Mouse (Mus musculus) limb, embryonic 14.5 days (tissue): ENCODE data around the gene Nfkbia. TPM values are rescaled to one million over a fixed set of nuclear protein-coding genes. Genes with fewer than 3 reads are reported as not detected.
A peak's percentile ranks its signal among the peaks of the same experiment; 100 is the strongest.

Experiments
- ATAC-seq: fragments of 200-750 bp; cut with Nextera tagmentation; 2 replicates; pipeline ENCODE4 v1.8.0; 2017; ENCODE audit warnings: low read depth, moderate number of reproducible peaks, moderate TSS enrichment; ENCODE audit not compliant: low FRiP score
- DNase-seq: peaks from one replicate; pipeline ENCODE4 v3.0.0-alpha.2; 2015; ENCODE audit warnings: low spot score
- H3K27ac ChIP-seq: fragments of 300-500 bp; sonication (generic); replicated peaks from 2 replicates; pipeline ENCODE4 v1.5.1; 2014; ENCODE audit warnings: low read depth, mild to moderate bottlenecking, low read length, moderate library complexity, mixed read lengths
- H3K27me3 ChIP-seq: fragments of 300-500 bp; sonication (generic); 2 replicates; pipeline ENCODE4 v1.6.1; 2014; ENCODE audit warnings: low read length, mixed read lengths; ENCODE audit not compliant: control insufficient read depth, insufficient read depth
- H3K36me3 ChIP-seq: fragments of 300-500 bp; sonication (generic); 2 replicates; pipeline ENCODE4 v1.6.1; 2014; ENCODE audit warnings: mild to moderate bottlenecking, low read length, moderate library complexity, mixed read lengths; ENCODE audit not compliant: control insufficient read depth, insufficient read depth
- H3K4me1 ChIP-seq: fragments of 300-500 bp; sonication (generic); 2 replicates; pipeline ENCODE4 v1.6.1; 2014; ENCODE audit warnings: antibody characterized with exemption, low read length, mixed read lengths; ENCODE audit not compliant: control insufficient read depth, insufficient read depth
- H3K4me2 ChIP-seq: fragments of 300-500 bp; sonication (generic); replicated peaks from 2 replicates; pipeline ENCODE4 v1.6.1; 2014; ENCODE audit warnings: low read depth, mild to moderate bottlenecking, low read length, moderate library complexity; ENCODE audit not compliant: severe bottlenecking
- H3K4me3 ChIP-seq: fragments of 300-500 bp; sonication (generic); replicated peaks from 2 replicates; pipeline ENCODE4 v1.5.1; 2014; ENCODE audit warnings: low read length
- H3K9ac ChIP-seq: fragments of 300-500 bp; sonication (generic); 2 replicates; pipeline ENCODE4 v1.6.1; 2014; ENCODE audit warnings: mild to moderate bottlenecking, low read depth, low read length, moderate library complexity; ENCODE audit not compliant: severe bottlenecking
- H3K9me3 ChIP-seq: fragments of 300-500 bp; sonication (generic); 2 replicates; pipeline ENCODE4 v1.6.1; 2016; ENCODE audit warnings: low read length; ENCODE audit not compliant: control insufficient read depth
- POLR2A ChIP-seq: fragments of 200-500 bp; IDR thresholded peaks from 2 replicates; pipeline ENCODE4 v1.8.0; 2012; ENCODE audit warnings: inconsistent platforms, mild to moderate bottlenecking, moderate library complexity, borderline replicate concordance; ENCODE audit not compliant: insufficient read depth, insufficient read length; ENCODE audit errors: extremely low read depth
- WGBS: fragments of 180-500 bp; shearing (Covaris S2); extraction: QIAGEN DNeasy Blood & Tissue Kit; methylation state at CpG from one replicate; pipeline ENCODE4 v1.1.7; 2014; 5-methylcytosine and 5-hydroxymethylcytosine counted together
- polyA plus RNA-seq, 2 experiments: library from polyadenylated mRNA; depleted of rRNA in 1 of 2; stranded (reverse) in 1 of 2; unstranded in 1 of 2; fragments of >200 nt; fragmentation: Nextera tagmentation in 1 of 2; extraction: Ambion mirVana in 1 of 2; gene quantifications; 2 replicates each; pipeline versions ENCODE4 v1.2.1 to v1.2.3; 2012 to 2014

Nfkbia gene
- polyA plus RNA-seq (2012; rRNA removed) (76.0 and 110 TPM in 2 replicates), polyA plus RNA-seq (2014; fragmentation: Nextera tagmentation; extraction: Ambion mirVana) (111 and 123 TPM in 2 replicates)

DNA sequence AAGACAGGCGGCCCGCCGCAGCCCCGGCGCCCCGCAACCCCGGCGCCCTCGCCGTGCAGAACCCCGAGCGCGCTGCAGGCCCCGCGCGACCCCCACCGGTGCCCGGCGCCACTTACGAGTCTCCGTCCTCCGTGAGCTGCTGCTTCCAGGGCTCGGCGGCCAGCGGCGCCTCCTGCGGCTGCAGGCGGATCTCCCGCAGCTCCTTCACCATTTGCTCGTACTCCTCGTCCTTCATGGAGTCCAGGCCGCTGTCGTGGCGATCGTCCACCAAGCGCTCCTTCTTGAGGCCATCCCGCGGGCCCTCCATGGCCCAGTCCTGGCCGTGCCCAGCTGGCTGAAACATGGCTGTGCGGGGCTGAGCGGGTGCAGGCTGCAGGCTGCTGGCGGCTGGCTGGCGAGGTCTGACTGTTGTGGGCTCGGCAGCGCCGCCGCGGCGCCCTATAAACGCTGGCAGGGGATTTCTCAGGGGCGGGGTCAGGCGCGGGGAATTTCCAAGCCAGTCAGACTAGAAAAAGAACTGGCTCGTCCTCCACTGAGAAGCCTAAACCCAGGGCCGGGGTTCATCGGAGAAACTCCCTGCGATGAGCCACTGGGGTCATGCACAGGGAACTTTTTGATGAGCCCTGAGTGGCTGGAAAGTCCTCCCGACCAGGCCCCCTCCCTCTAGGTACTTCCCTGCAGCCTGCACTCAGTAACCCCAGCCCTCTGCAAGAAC is at the start of gene Nfkbia:
TSS of gene Nfkbia (minus strand) at position 464 of the 715 bp plus-strand sequence.
- Histone ChIP-seq H3K9me3 (no peaks in the 10 kb centered on the region), H3K9ac (peak within 1 kb of the TSS; percentile 99), H3K4me2 (peak within 1 kb of the TSS; percentile 92), H3K27ac (peak within 1 kb of the TSS; percentile 100), H3K27me3 (no peaks in the 10 kb centered on the region), H3K4me1 (peaks cover 40% of the 10 kb centered on the region), H3K36me3 (peaks cover 42% of the 10 kb centered on the region), H3K4me3 (peak within 1 kb of the TSS; percentile 85)
- peak; percentile 91 for DNase-seq
- ATAC-seq = peak; percentile 87
- WGBS = under 1% methylated on average over 46 of the region's 58 CpGs
- TF ChIP-seq POLR2A = peak; percentile 97

GRCm38 (mm10) chr12:55539157-55539556 is 46.7 kb upstream of the Nfkbia start:
- ATAC-seq = no peak
- Histone ChIP-seq H3K4me3 (no peak overlapping the region), H3K9ac (no peak overlapping the region), H3K27ac (no peak overlapping the region), H3K36me3 (no peaks in the 10 kb centered on the region), H3K4me1 (no peaks in the 10 kb centered on the region), H3K4me2 (no peak overlapping the region), H3K27me3 (peaks cover 6% of the 10 kb centered on the region; the same call in 1 of the 2 replicates), H3K9me3 (no peaks in the 10 kb centered on the region)
- WGBS = 52% methylated on average over 8 of the region's 8 CpGs
- DNase-seq = no peak
- no peak for TF ChIP-seq POLR2A

- no peak for TF ChIP-seq POLR2A
- 85% methylated on average over 1 of the region's 1 CpGs for WGBS
- Histone ChIP-seq H3K4me1 (no peaks in the 10 kb centered on the region), H3K9ac (no peak overlapping the region), H3K27me3 (peaks cover 6% of the 10 kb centered on the region; the same call in 1 of the 2 replicates), H3K36me3 (no peaks in the 10 kb centered on the region), H3K4me3 (no peak overlapping the region), H3K4me2 (no peak overlapping the region), H3K27ac (no peak overlapping the region), H3K9me3 (no peaks in the 10 kb centered on the region)
- no peak for DNase-seq
- ATAC-seq = no peak; the same call in 1 of the 2 replicates
These were observed 46.0 kb upstream of the Nfkbia start for GRCm38 (mm10) chr12:55538328-55538971.

- Histone ChIP-seq H3K4me2 (no peak overlapping the region), H3K27ac (no peak overlapping the region), H3K27me3 (peaks cover 6% of the 10 kb centered on the region; the same call in 1 of the 2 replicates), H3K4me1 (no peaks in the 10 kb centered on the region), H3K9me3 (no peaks in the 10 kb centered on the region), H3K9ac (no peak overlapping the region), H3K4me3 (no peak overlapping the region), H3K36me3 (no peaks in the 10 kb centered on the region)
- WGBS = 62% methylated on average over 7 of the region's 7 CpGs
- no peak for ATAC-seq
- no peak for TF ChIP-seq POLR2A
- no peak for DNase-seq
These were observed 45.3 kb upstream of the Nfkbia start for GRCm38 (mm10) chr12:55537742-55538141.

DNA sequence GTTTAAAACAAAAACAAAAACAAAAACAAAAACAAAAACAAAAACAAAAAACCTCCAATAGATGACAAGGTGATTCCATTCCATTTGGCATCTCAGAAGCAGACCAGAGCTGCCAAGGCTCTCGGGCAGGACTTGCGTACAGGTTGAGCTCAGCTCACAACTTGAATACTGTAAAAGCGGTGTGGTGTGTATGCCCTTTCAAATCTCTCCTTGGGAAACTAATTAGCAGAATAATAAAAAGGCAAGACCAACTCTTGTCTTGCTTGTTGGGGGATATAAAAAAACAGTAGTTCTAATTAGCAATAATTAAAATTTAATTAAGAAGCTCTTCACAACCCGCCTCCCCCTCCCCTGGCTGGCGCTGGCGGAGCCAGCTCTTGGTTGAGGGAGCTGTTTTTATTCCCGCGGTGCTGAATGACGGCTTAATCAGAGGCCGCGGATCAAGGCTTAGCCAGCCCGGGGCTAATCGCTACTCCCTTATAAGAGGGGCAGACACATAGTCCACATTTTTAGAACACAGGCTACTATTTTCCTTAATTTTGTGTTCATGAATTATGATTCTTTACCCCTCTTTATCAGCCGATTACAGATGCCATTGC is 44.2 kb upstream of the Nfkbia start:
- H3K9ac ChIP-seq = no peak overlapping the region
- no peak overlapping the region for H3K27ac ChIP-seq
- no peak overlapping the region for H3K4me2 ChIP-seq
- H3K9me3 ChIP-seq = no peaks in the 10 kb centered on the region
- H3K4me1 ChIP-seq = no peaks in the 10 kb centered on the region
- WGBS = 3% methylated on average over 14 of the region's 14 CpGs
- TF ChIP-seq POLR2A = no peak
- DNase-seq (peak; percentile 33), ATAC-seq (no peak)
- no peaks in the 10 kb centered on the region for H3K36me3 ChIP-seq
- H3K4me3 ChIP-seq = no peak overlapping the region
- H3K27me3 ChIP-seq = peaks cover 6% of the 10 kb centered on the region; the same call in 1 of the 2 replicates
